Mouse (Mus musculus): ENCODE results near the gene Rp9. TPM values are rescaled to one million over a fixed set of nuclear protein-coding genes. Genes with fewer than 3 reads are reported as not detected.

Rp9 gene
- polyA plus RNA-seq, 1 experiment from 2014 or later: 56.0 TPM

DNA sequence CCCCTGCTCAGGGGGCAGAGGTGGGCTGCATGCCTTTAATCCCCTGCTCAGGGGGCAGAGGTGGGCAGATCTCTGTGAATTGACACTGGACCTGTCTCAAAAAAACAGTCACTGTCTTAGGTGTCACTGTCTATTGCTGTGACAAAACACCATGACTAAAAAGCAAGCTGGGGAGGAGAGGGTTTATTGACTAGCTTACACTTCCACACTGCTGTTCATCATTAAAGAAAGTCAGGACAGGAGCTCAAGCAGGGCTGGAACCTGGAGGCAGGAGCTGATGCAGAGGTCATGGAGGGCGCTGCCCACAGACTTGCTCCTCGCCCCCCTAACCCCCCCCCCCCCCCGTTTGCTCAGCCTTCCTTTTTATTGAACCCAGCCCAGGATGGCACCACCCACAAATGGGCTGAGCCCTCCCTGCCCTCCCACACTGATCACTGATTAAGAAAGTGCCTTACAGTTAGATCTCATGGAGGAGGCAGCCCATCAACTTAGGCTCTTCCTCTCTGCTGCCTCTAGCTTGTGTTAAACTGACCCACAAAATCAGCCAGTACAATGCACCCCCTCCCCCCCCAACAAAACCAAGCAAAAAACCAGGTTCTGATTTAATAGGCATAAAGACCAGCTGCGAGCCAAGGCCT is 41.4 kb downstream of the Rp9 start:
- H3K4me2 ChIP-seq (replicated peaks; ENCODE audit: low read depth, low read length): no peak overlapping the region
- H3K36me3 ChIP-seq (ENCODE audit: insufficient read depth, low read length): no peaks in the 10 kb centered on the region
- peaks cover 27% of the 10 kb centered on the region for H3K4me1 ChIP-seq (ENCODE audit: insufficient read depth, low read length)
- H3K27ac ChIP-seq (ENCODE audit: low read length): no peak overlapping the region
- no peaks in the 10 kb centered on the region for H3K9me3 ChIP-seq (ENCODE audit: low read length)
- no peak overlapping the region for H3K9ac ChIP-seq (replicated peaks; ENCODE audit: low read length)
- H3K4me3 ChIP-seq (ENCODE audit: low read length): no peak overlapping the region
- 23% methylated on average over 3 of the region's 4 CpGs for WGBS
- 0 out of 2 replicates have a peak, but pooled peaks have one; percentile 25 for ATAC-seq (ENCODE audit: low FRiP score, low TSS enrichment)
- no peaks in the 10 kb centered on the region for H3K27me3 ChIP-seq (ENCODE audit: insufficient read depth, low read length)

DNA sequence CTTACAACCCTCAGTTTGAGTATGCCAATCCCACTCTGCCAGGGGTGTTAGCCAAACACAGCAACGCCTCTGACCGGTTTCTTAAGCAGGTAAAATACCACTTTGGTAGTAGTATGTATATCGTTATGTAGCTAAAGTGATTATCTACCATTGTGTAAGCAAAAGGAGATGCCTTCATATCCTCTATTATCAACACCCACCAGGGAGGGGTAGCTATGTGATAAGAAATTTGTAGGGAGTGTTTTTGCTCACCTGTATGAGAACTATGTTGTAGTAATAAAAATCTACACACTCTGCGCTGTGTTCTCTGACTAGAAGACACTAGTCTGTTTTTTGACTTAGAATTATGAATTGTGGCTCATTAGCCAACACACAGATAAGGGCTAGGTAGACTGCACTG is 44.8 kb downstream of the Rp9 start:
- peaks cover 14% of the 10 kb centered on the region for H3K4me1 ChIP-seq (ENCODE audit: insufficient read depth, low read length)
- H3K36me3 ChIP-seq (ENCODE audit: insufficient read depth, low read length): no peaks in the 10 kb centered on the region
- no peaks in the 10 kb centered on the region for H3K9me3 ChIP-seq (ENCODE audit: low read length)
- H3K4me2 ChIP-seq (replicated peaks; ENCODE audit: low read depth, low read length): no peak overlapping the region
- no peak for ATAC-seq (ENCODE audit: low FRiP score, low TSS enrichment)
- H3K9ac ChIP-seq (replicated peaks; ENCODE audit: low read length): no peak overlapping the region
- H3K27ac ChIP-seq (ENCODE audit: low read length): no peak overlapping the region
- no peak overlapping the region for H3K4me3 ChIP-seq (ENCODE audit: low read length)
- H3K27me3 ChIP-seq (ENCODE audit: insufficient read depth, low read length): no peaks in the 10 kb centered on the region
- WGBS: 91% methylated on average over 4 of the region's 4 CpGs

DNA sequence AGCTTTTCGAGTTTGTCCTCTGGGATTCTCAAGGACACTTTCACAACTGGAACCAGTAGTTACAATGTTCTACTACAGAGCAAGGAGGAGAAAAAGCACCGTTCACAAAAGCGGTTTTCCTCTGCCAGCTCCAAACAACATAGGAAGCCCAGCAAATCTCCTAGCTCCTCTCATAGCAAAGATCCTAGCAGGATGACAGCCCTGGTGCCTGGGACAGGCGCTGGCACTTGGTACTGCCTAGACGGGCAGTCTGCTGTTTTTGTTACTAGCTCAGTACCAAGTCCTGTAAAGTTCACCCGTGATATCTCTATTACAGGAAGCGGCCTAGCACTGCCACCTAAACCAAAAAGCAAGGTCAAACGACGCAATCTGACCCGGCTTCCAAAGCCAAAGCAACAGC is 45.3 kb downstream of the Rp9 start:
- H3K9me3 ChIP-seq (ENCODE audit: low read length): no peaks in the 10 kb centered on the region
- no peak overlapping the region for H3K27ac ChIP-seq (ENCODE audit: low read length)
- peak overlapping the region; percentile 26; the same call in 1 of the 2 replicates for H3K9ac ChIP-seq (replicated peaks; ENCODE audit: low read length)
- no peak overlapping the region for H3K4me2 ChIP-seq (replicated peaks; ENCODE audit: low read depth, low read length)
- no peaks in the 10 kb centered on the region for H3K27me3 ChIP-seq (ENCODE audit: insufficient read depth, low read length)
- WGBS: 58% methylated on average over 10 of the region's 10 CpGs
- no peaks in the 10 kb centered on the region for H3K36me3 ChIP-seq (ENCODE audit: insufficient read depth, low read length)
- H3K4me1 ChIP-seq (ENCODE audit: insufficient read depth, low read length): peaks cover 9% of the 10 kb centered on the region; the same call in 1 of the 2 replicates
- H3K4me3 ChIP-seq (ENCODE audit: low read length): no peak overlapping the region
- no peak for ATAC-seq (ENCODE audit: low FRiP score, low TSS enrichment)

DNA sequence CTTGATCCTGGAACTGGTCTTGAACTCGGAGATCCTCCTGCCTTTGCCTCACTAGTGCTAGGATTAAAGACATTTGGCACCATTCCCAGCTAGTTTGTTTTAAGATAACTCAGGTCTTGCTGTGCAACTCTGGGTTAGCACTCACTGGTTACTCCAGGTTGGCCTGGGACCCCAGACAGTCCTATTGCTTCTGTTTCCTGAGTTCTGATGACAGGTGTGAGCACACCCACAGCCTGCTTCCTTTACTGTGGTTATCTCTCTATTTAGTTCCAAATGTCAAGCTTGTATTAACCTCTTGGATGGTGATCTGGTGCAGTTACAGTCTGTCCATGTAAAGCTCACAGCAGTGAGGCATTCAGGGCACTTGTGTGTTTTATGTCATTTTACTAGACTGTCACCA is 46.0 kb downstream of the Rp9 start:
- peaks cover 3% of the 10 kb centered on the region; the same call in 1 of the 2 replicates for H3K4me1 ChIP-seq (ENCODE audit: insufficient read depth, low read length)
- no peak overlapping the region for H3K4me2 ChIP-seq (replicated peaks; ENCODE audit: low read depth, low read length)
- no peaks in the 10 kb centered on the region for H3K27me3 ChIP-seq (ENCODE audit: insufficient read depth, low read length)
- no peak overlapping the region for H3K4me3 ChIP-seq (ENCODE audit: low read length)
- no peak overlapping the region for H3K27ac ChIP-seq (ENCODE audit: low read length)
- no peaks in the 10 kb centered on the region for H3K36me3 ChIP-seq (ENCODE audit: insufficient read depth, low read length)
- WGBS: 52% methylated on average over 1 of the region's 1 CpGs
- H3K9me3 ChIP-seq (ENCODE audit: low read length): no peaks in the 10 kb centered on the region
- no peak for ATAC-seq (ENCODE audit: low FRiP score, low TSS enrichment)
- no peak overlapping the region for H3K9ac ChIP-seq (replicated peaks; ENCODE audit: low read length)

DNA sequence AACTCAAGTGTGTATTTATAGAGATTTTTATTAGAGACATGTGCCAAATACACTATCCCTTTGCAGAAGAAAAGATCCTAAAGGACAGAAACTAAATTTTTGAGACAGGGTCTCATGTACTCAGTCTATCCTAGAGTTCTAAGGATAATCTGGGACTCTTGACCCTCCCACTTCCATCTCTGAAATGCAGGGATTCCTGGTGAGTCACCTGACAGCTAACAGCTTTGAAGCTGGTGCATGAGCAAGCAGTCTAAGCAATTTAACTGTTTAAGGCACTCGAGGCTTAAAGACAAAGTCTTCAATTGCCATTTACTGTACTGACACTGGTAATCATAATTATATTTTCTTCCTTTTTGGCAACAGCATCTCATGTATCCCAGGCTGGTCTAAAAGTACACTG is 47.0 kb downstream of the Rp9 start:
- Histone ChIP-seq H3K4me2 (replicated peaks; ENCODE audit: low read depth, low read length) (no peak overlapping the region), H3K36me3 (ENCODE audit: insufficient read depth, low read length) (no peaks in the 10 kb centered on the region), H3K9me3 (ENCODE audit: low read length) (no peaks in the 10 kb centered on the region), H3K27ac (ENCODE audit: low read length) (no peak overlapping the region), H3K9ac (replicated peaks; ENCODE audit: low read length) (no peak overlapping the region), H3K27me3 (ENCODE audit: insufficient read depth, low read length) (no peaks in the 10 kb centered on the region), H3K4me1 (ENCODE audit: insufficient read depth, low read length) (0 out of 2 replicates have a peak, but pooled peaks cover under 1% of the 10 kb centered on the region), H3K4me3 (ENCODE audit: low read length) (no peak overlapping the region)
- ATAC-seq (ENCODE audit: low FRiP score, low TSS enrichment): no peak
- 51% methylated on average over 1 of the region's 1 CpGs for WGBS

DNA sequence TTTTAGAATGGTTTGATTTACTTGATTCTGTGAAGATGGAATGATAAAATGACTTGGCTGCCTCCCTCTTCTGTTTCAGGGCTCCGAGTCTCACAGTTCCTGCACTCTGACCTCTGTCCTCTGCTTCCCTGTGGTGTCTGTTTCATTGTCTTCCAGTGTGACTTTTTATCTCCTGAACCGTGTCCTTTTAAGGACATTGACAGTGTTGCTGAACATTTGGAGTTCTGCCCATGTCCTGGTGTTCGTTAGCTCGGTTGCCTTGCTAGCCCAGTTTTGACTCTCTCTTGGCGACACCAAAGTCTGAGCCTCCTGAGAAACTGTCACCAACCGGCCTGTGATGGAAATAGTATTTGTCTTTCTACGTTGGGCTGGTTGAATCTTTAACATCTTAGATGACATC is 49.1 kb downstream of the Rp9 start:
- no peaks in the 10 kb centered on the region for H3K9me3 ChIP-seq (ENCODE audit: low read length)
- 0 out of 2 replicates have a peak, but pooled peaks cover 6% of the 10 kb centered on the region for H3K4me1 ChIP-seq (ENCODE audit: insufficient read depth, low read length)
- no peak for ATAC-seq (ENCODE audit: low FRiP score, low TSS enrichment)
- H3K36me3 ChIP-seq (ENCODE audit: insufficient read depth, low read length): no peaks in the 10 kb centered on the region
- no peaks in the 10 kb centered on the region for H3K27me3 ChIP-seq (ENCODE audit: insufficient read depth, low read length)
- no peak overlapping the region for H3K9ac ChIP-seq (replicated peaks; ENCODE audit: low read length)
- H3K27ac ChIP-seq (ENCODE audit: low read length): no peak overlapping the region
- H3K4me3 ChIP-seq (ENCODE audit: low read length): no peak overlapping the region
- 37% methylated on average over 7 of the region's 7 CpGs for WGBS
- H3K4me2 ChIP-seq (replicated peaks; ENCODE audit: low read depth, low read length): no peak overlapping the region

DNA sequence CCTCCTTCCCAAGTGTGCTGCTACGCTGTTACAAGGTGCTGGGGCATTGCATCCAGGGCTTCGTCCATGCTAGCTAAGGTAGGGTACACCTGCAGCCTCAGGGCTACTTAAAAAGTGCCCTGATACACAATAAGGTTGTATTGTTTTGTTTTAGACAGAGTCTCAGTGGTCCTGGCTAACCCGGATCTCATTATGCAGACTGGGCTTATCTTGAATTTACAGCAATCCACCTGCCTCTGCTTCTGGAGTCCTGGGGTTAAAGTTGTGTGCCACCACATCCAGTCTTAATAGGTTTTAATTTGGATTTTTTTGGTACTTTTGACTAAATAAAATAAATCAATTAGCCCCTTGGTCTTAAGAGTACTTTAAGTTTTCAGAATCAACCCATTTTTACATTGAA is 49.7 kb downstream of the Rp9 start:
- no peak for ATAC-seq (ENCODE audit: low FRiP score, low TSS enrichment)

DNA sequence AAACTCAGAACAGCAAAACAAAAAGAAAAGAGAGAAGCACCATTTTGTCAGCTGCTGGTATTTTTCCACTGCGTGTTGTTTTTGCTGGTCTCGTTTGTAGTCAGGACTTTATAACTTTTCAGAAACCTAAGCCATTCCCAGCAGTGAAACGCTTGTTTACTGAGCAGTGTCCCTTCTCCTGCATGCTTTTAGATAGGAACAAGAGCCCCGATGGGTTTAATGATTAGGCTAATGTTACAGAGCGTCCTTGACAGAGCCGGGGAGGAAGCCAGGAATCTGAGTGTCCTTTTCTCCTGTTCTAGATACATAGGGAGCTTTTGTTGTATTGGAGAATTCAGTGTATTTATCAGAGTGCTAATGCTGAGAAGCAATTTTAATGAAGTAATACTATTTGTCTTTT is 52.0 kb downstream of the Rp9 start:
- no peaks in the 10 kb centered on the region for H3K36me3 ChIP-seq (ENCODE audit: insufficient read depth, low read length)
- H3K4me1 ChIP-seq (ENCODE audit: insufficient read depth, low read length): 0 out of 2 replicates have a peak, but pooled peaks cover 6% of the 10 kb centered on the region
- no peak overlapping the region for H3K9ac ChIP-seq (replicated peaks; ENCODE audit: low read length)
- H3K27ac ChIP-seq (ENCODE audit: low read length): no peak overlapping the region
- H3K27me3 ChIP-seq (ENCODE audit: insufficient read depth, low read length): no peaks in the 10 kb centered on the region
- H3K4me2 ChIP-seq (replicated peaks; ENCODE audit: low read depth, low read length): no peak overlapping the region
- ATAC-seq (ENCODE audit: low FRiP score, low TSS enrichment): no peak
- H3K4me3 ChIP-seq (ENCODE audit: low read length): no peak overlapping the region
- no peaks in the 10 kb centered on the region for H3K9me3 ChIP-seq (ENCODE audit: low read length)
- 28% methylated on average over 6 of the region's 6 CpGs for WGBS

More for the DNA sequence above, 49.7 kb downstream of the Rp9 start:
- 0 out of 2 replicates have a peak, but pooled peaks cover 6% of the 10 kb centered on the region for H3K4me1 ChIP-seq (ENCODE audit: insufficient read depth, low read length)
- no peak overlapping the region for H3K9ac ChIP-seq (replicated peaks; ENCODE audit: low read length)
- no peak overlapping the region for H3K27ac ChIP-seq (ENCODE audit: low read length)
- no peaks in the 10 kb centered on the region for H3K9me3 ChIP-seq (ENCODE audit: low read length)
- no peak overlapping the region for H3K4me3 ChIP-seq (ENCODE audit: low read length)
- WGBS: 82% methylated on average over 3 of the region's 3 CpGs
- no peaks in the 10 kb centered on the region for H3K36me3 ChIP-seq (ENCODE audit: insufficient read depth, low read length)
- no peaks in the 10 kb centered on the region for H3K27me3 ChIP-seq (ENCODE audit: insufficient read depth, low read length)
- no peak overlapping the region for H3K4me2 ChIP-seq (replicated peaks; ENCODE audit: low read depth, low read length)

DNA sequence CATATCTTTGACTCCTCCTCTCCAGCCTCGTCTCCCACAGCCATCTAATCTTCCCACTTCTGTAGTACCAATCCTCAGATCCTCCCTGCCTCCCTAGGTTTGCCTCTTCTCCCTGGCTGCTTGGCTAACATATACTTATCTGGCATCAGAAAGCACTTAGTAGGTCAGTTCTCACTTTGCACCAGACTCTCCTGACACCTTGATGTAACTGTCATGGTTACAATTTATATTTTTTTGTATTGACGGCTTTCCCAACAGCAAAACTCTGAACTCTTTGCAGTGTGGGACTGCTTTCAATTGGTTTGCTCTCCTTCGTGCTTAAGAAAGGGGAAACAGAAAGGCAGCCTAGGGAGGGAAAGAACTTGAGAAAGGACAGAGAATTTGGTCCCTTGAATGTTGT is 53.4 kb downstream of the Rp9 start:
- no peak for ATAC-seq (ENCODE audit: low FRiP score, low TSS enrichment)

DNA sequence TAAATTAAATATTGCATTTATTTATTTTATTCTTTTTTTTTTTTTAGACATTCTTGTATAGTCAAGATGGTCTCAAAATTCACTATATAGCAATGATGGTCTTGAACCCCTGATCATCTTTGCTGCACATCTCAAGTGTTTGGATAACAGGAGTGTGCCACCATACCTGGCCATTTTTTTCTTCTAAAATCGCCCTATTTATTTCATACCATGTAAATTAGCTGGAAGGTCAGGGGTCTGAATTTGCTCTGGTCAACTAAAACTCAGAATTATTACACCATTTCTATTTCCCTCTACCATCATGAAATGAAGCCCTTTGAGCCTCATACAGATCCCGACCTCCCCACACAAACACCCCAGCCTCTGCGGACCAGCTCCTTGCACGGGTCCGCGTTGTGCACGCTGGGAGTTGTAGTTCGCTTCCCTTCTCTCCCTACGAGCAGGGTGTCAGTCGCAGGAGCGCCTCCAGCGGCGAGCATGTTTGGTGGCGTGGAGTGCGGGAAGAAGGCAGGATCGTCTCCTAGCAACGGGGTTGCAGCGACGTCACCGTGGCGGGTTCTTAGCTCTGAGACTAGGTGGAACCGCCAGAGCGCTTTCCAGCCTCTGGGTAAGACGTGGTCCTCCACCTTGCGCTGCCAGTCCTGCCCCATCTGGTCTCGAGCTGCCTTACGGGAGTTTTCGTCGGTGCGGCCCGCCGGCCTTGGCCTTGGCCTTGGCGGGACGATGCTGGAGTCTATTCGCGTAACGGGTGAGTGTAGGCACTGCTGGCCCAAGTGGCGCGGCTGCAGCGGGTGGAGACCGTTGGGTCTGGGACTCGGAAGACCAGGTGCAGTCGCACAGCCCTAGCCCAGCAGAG is 58.3 kb downstream of the Rp9 start, which contains the start of gene 9530077C05Rik:
Gene 9530077C05Rik, plus strand, starts transcription at position 512 of the 856 bp plus-strand sequence.
- H3K9me3 ChIP-seq (ENCODE audit: low read length): no peaks in the 10 kb centered on the region
- no peaks in the 10 kb centered on the region for H3K27me3 ChIP-seq (ENCODE audit: insufficient read depth, low read length)
- H3K9ac ChIP-seq (replicated peaks; ENCODE audit: low read length): peak within 1 kb of the TSS; percentile 60
- WGBS: under 1% methylated on average over 43 of the region's 43 CpGs
- no peaks in the 10 kb centered on the region; the same call in 1 of the 2 replicates for H3K4me1 ChIP-seq (ENCODE audit: insufficient read depth, low read length)
- peak within 1 kb of the TSS; percentile 51 for H3K4me3 ChIP-seq (ENCODE audit: low read length)
- ATAC-seq (ENCODE audit: low FRiP score, low TSS enrichment): peak; percentile 98
- H3K27ac ChIP-seq (ENCODE audit: low read length): no peak within 1 kb of the TSS
- peak within 1 kb of the TSS; percentile 76 for H3K4me2 ChIP-seq (replicated peaks; ENCODE audit: low read depth, low read length)
- no peaks in the 10 kb centered on the region for H3K36me3 ChIP-seq (ENCODE audit: insufficient read depth, low read length)

More for the DNA sequence above, 53.4 kb downstream of the Rp9 start:
- Histone ChIP-seq H3K9ac (replicated peaks; ENCODE audit: low read length) (no peak overlapping the region), H3K4me2 (replicated peaks; ENCODE audit: low read depth, low read length) (no peak overlapping the region), H3K27me3 (ENCODE audit: insufficient read depth, low read length) (no peaks in the 10 kb centered on the region), H3K4me3 (ENCODE audit: low read length) (no peak overlapping the region), H3K27ac (ENCODE audit: low read length) (no peak overlapping the region), H3K4me1 (ENCODE audit: insufficient read depth, low read length) (peaks cover 6% of the 10 kb centered on the region; the same call in 1 of the 2 replicates), H3K36me3 (ENCODE audit: insufficient read depth, low read length) (no peaks in the 10 kb centered on the region), H3K9me3 (ENCODE audit: low read length) (no peaks in the 10 kb centered on the region)
- WGBS: 76% methylated on average over 3 of the region's 3 CpGs
